Mouse (Mus musculus): ENCODE data around the gene Camkmt.
A peak's percentile ranks its signal among the peaks of the same experiment; 100 is the strongest.

The Camkmt gene

GRCm38 (mm10) chr17:85170541-85171255, 80.3 kb downstream of the Camkmt start:
- no peak for DNase-seq (ENCODE audit: low spot score in 2 of 2)

GRCm38 (mm10) chr17:85171951-85172350, 81.6 kb downstream of the Camkmt start:
- no peak for DNase-seq (ENCODE audit: low spot score in 2 of 2)

- no peak for DNase-seq (ENCODE audit: low spot score in 2 of 2)
Observed at GRCm38 (mm10) chr17:85177231-85177630, 86.9 kb downstream of the Camkmt start.

- DNase-seq (ENCODE audit: low spot score in 2 of 2): no peak
Observed at GRCm38 (mm10) chr17:85180471-85181060, 90.2 kb downstream of the Camkmt start.

- peak; percentile 68 to 83 for DNase-seq (ENCODE audit: low spot score in 2 of 2)
Observed at GRCm38 (mm10) chr17:85189227-85190127, 99.1 kb downstream of the Camkmt start.

- DNase-seq (ENCODE audit: low spot score in 2 of 2): no peak
Observed at GRCm38 (mm10) chr17:85190128-85190435, 99.7 kb downstream of the Camkmt start.

GRCm38 (mm10) chr17:85193294-85193693, 102.9 kb downstream of the Camkmt start:
- no peak for DNase-seq (ENCODE audit: low spot score in 2 of 2)

- DNase-seq (ENCODE audit: low spot score in 2 of 2): no peak
Observed at GRCm38 (mm10) chr17:85198781-85199180, 108.4 kb downstream of the Camkmt start.

GRCm38 (mm10) chr17:85199321-85199720, 109.0 kb downstream of the Camkmt start:
- no peak for DNase-seq (ENCODE audit: low spot score in 2 of 2)

GRCm38 (mm10) chr17:85218054-85218453, 127.7 kb downstream of the Camkmt start:
- no peak for DNase-seq (ENCODE audit: low spot score in 2 of 2)

- no peak for DNase-seq (ENCODE audit: low spot score in 2 of 2)
Observed at GRCm38 (mm10) chr17:85242109-85242508, 151.8 kb downstream of the Camkmt start.

- no peak for DNase-seq (ENCODE audit: low spot score in 2 of 2)
Observed at GRCm38 (mm10) chr17:85248962-85249361, 158.6 kb downstream of the Camkmt start.

GRCm38 (mm10) chr17:85249744-85250143, 159.4 kb downstream of the Camkmt start:
- DNase-seq (ENCODE audit: low spot score in 2 of 2): no peak

- no peak for DNase-seq (ENCODE audit: low spot score in 2 of 2)
Observed at GRCm38 (mm10) chr17:85256930-85257329, 166.6 kb downstream of the Camkmt start.

- no peak for DNase-seq (ENCODE audit: low spot score in 2 of 2)
Observed at GRCm38 (mm10) chr17:85257348-85257747, 167.0 kb downstream of the Camkmt start.

- no peak for DNase-seq (ENCODE audit: low spot score in 2 of 2)
Observed at GRCm38 (mm10) chr17:85258703-85259341, 168.5 kb downstream of the Camkmt start.

- DNase-seq (ENCODE audit: low spot score in 2 of 2): no peak
Observed at GRCm38 (mm10) chr17:85266831-85267422, 176.6 kb downstream of the Camkmt start.

GRCm38 (mm10) chr17:85271466-85272175, 181.3 kb downstream of the Camkmt start:
- no peak for DNase-seq (ENCODE audit: low spot score in 2 of 2)

- no peak for DNase-seq (ENCODE audit: low spot score in 2 of 2)
Observed at GRCm38 (mm10) chr17:85279720-85280119, 189.4 kb downstream of the Camkmt start.

- DNase-seq (ENCODE audit: low spot score in 2 of 2): no peak
Observed at GRCm38 (mm10) chr17:85282447-85282846, 192.1 kb downstream of the Camkmt start.

GRCm38 (mm10) chr17:85291154-85291553, 200.8 kb downstream of the Camkmt start:
- DNase-seq (ENCODE audit: low spot score in 2 of 2): no peak
